Mouse (Mus musculus) embryonic facial prominence, embryonic 11.5 days (tissue): ENCODE measurements at regions not wholly inside any gene's neighbourhood (a gene's known extent, or its start where the extent isn't known, plus 50 kb on each side); places are given as distances from the start of the nearest gene placed in this dataset.
"Not testable (repeated sequence)": the region's sequence is repeated elsewhere in the genome, so short reads cannot be mapped to it uniquely, and the experiment has no call there.

Source experiments
- ATAC-seq: fragments of 200-750 bp; cut with Nextera tagmentation; replicated peaks from 2 replicates; pipeline ENCODE4 v1.8.0; 2017; ENCODE audit warnings: low read depth; ENCODE audit not compliant: insufficient number of reproducible peaks, low FRiP score, low TSS enrichment
- DNase-seq: peaks from one replicate; pipeline ENCODE4 v3.0.0-alpha.2; 2015; ENCODE audit warnings: low spot score
- H3K27ac ChIP-seq: fragments of 300-500 bp; sonication (generic); replicated peaks from 2 replicates; pipeline ENCODE4 v1.5.1; 2014; ENCODE audit warnings: mild to moderate bottlenecking, low read depth, low read length, control low read depth
- H3K27me3 ChIP-seq: fragments of 300-500 bp; sonication (generic); 2 replicates; pipeline ENCODE4 v1.6.1; 2014; ENCODE audit warnings: mild to moderate bottlenecking, low read length, moderate library complexity, mixed read lengths; ENCODE audit not compliant: control insufficient read depth, insufficient read depth
- H3K36me3 ChIP-seq: fragments of 300-500 bp; sonication (generic); replicated peaks from 2 replicates; pipeline ENCODE4 v1.6.1; 2014; ENCODE audit warnings: low read depth, mild to moderate bottlenecking, low read length, moderate library complexity, mixed read lengths; ENCODE audit not compliant: control insufficient read depth, insufficient read depth
- H3K4me1 ChIP-seq: fragments of 300-500 bp; sonication (generic); 2 replicates; pipeline ENCODE4 v1.6.1; 2014; ENCODE audit warnings: low read length, mixed read lengths; ENCODE audit not compliant: control insufficient read depth, insufficient read depth
- H3K4me2 ChIP-seq: fragments of 300-500 bp; sonication (generic); 2 replicates; pipeline ENCODE4 v1.6.1; 2014; ENCODE audit warnings: low read depth, mild to moderate bottlenecking, control low read depth, low read length, moderate library complexity
- H3K4me3 ChIP-seq: fragments of 300-500 bp; sonication (generic); 2 replicates; pipeline ENCODE4 v1.5.1; 2014; ENCODE audit warnings: low read depth, low read length, control low read depth
- H3K9ac ChIP-seq: fragments of 300-500 bp; sonication (generic); replicated peaks from 2 replicates; pipeline ENCODE4 v1.6.1; 2014; ENCODE audit warnings: mild to moderate bottlenecking, control low read depth, low read length
- H3K9me3 ChIP-seq: fragments of 300-500 bp; sonication (generic); replicated peaks from 2 replicates; pipeline ENCODE4 v1.6.1; 2016; ENCODE audit warnings: mild to moderate bottlenecking, low read length, inconsistent platforms, mixed read lengths; ENCODE audit not compliant: control insufficient read depth
- WGBS: fragments of 180-500 bp; shearing (Covaris S2); extraction: QIAGEN DNeasy Blood & Tissue Kit; methylation state at CpG from one replicate; pipeline ENCODE4 v1.1.7; 2014; 5-methylcytosine and 5-hydroxymethylcytosine counted together

GRCm38 (mm10) chr9:115434696-115435095, 124.5 kb upstream of the Stt3b start:
- no peak overlapping the region for H3K9ac ChIP-seq
- no peaks in the 10 kb centered on the region for H3K36me3 ChIP-seq
- no peak overlapping the region for H3K4me2 ChIP-seq
- no peaks in the 10 kb centered on the region for H3K27me3 ChIP-seq
- ATAC-seq, result no peak
- no peaks in the 10 kb centered on the region for H3K9me3 ChIP-seq
- 41% methylated on average over 5 of the region's 5 CpGs for WGBS
- no peak overlapping the region for H3K4me3 ChIP-seq
- DNase-seq, result no peak
- H3K4me1 ChIP-seq, result no peaks in the 10 kb centered on the region
- no peak overlapping the region for H3K27ac ChIP-seq

GRCm38 (mm10) chr9:115436301-115436700, 126.1 kb upstream of the Stt3b start:
- 85% methylated on average over 3 of the region's 3 CpGs for WGBS
- Histone ChIP-seq H3K36me3 (no peaks in the 10 kb centered on the region), H3K4me1 (no peaks in the 10 kb centered on the region), H3K9me3 (no peaks in the 10 kb centered on the region), H3K27me3 (no peaks in the 10 kb centered on the region), H3K27ac (no peak overlapping the region), H3K4me3 (no peak overlapping the region), H3K9ac (no peak overlapping the region), H3K4me2 (no peak overlapping the region)
- DNase-seq (no peak), ATAC-seq (no peak)

- not testable (repeated sequence) for ATAC-seq, H3K4me3 ChIP-seq, H3K4me1 ChIP-seq, H3K36me3 ChIP-seq, H3K27me3 ChIP-seq, H3K9ac ChIP-seq, H3K27ac ChIP-seq, H3K4me2 ChIP-seq, H3K9me3 ChIP-seq, DNase-seq
- 96% methylated on average over 22 of the region's 22 CpGs for WGBS
Measured at GRCm38 (mm10) chr9:115438234-115438633, 128.0 kb upstream of the Stt3b start.

GRCm38 (mm10) chr9:115446681-115447080, 136.5 kb upstream of the Stt3b start:
- no peaks in the 10 kb centered on the region for H3K36me3 ChIP-seq
- no peaks in the 10 kb centered on the region for H3K27me3 ChIP-seq
- DNase-seq (no peak), ATAC-seq (no peak)
- no peak overlapping the region for H3K4me3 ChIP-seq
- H3K4me1 ChIP-seq, result no peaks in the 10 kb centered on the region
- no peak overlapping the region for H3K9ac ChIP-seq
- no peaks in the 10 kb centered on the region for H3K9me3 ChIP-seq
- H3K4me2 ChIP-seq, result no peak overlapping the region
- H3K27ac ChIP-seq, result no peak overlapping the region
- WGBS, result 79% methylated on average over 11 of the region's 11 CpGs

GRCm38 (mm10) chr9:115450741-115451320, 140.6 kb upstream of the Stt3b start:
- DNase-seq (no peak), ATAC-seq (no peak)
- Histone ChIP-seq H3K9ac (no peak overlapping the region), H3K27ac (no peak overlapping the region), H3K4me3 (no peak overlapping the region), H3K4me2 (no peak overlapping the region), H3K4me1 (no peaks in the 10 kb centered on the region), H3K27me3 (no peaks in the 10 kb centered on the region), H3K9me3 (no peaks in the 10 kb centered on the region), H3K36me3 (no peaks in the 10 kb centered on the region)
- 79% methylated on average over 5 of the region's 5 CpGs for WGBS

GRCm38 (mm10) chr9:115454771-115455170, 144.6 kb upstream of the Stt3b start:
- Histone ChIP-seq H3K27me3 (no peaks in the 10 kb centered on the region), H3K9me3 (no peaks in the 10 kb centered on the region), H3K27ac (no peak overlapping the region), H3K9ac (no peak overlapping the region), H3K4me2 (no peak overlapping the region), H3K4me1 (peaks cover 5% of the 10 kb centered on the region), H3K4me3 (no peak overlapping the region), H3K36me3 (no peaks in the 10 kb centered on the region)
- ATAC-seq (no peak), DNase-seq (no peak)
- 73% methylated on average over 7 of the region's 7 CpGs for WGBS

- DNase-seq, result no peak
- 38% methylated on average over 3 of the region's 3 CpGs for WGBS
- Histone ChIP-seq H3K9me3 (no peaks in the 10 kb centered on the region), H3K4me2 (no peak overlapping the region), H3K9ac (no peak overlapping the region), H3K27ac (no peak overlapping the region), H3K27me3 (no peaks in the 10 kb centered on the region), H3K4me3 (no peak overlapping the region), H3K4me1 (peaks cover 5% of the 10 kb centered on the region), H3K36me3 (no peaks in the 10 kb centered on the region)
- no peak for ATAC-seq
Measured at GRCm38 (mm10) chr9:115456121-115456520, 145.9 kb upstream of the Stt3b start.

- ATAC-seq (no peak), DNase-seq (peak; percentile 21)
- no peak overlapping the region for H3K9ac ChIP-seq
- 9% methylated on average over 6 of the region's 6 CpGs for WGBS
- no peaks in the 10 kb centered on the region for H3K36me3 ChIP-seq
- no peak overlapping the region for H3K4me2 ChIP-seq
- H3K4me1 ChIP-seq, result peaks cover 5% of the 10 kb centered on the region
- no peak overlapping the region for H3K4me3 ChIP-seq
- no peaks in the 10 kb centered on the region for H3K9me3 ChIP-seq
- H3K27ac ChIP-seq, result no peak overlapping the region
- H3K27me3 ChIP-seq, result no peaks in the 10 kb centered on the region
Measured at GRCm38 (mm10) chr9:115456638-115457037, 146.4 kb upstream of the Stt3b start.
